Mouse (Mus musculus): ENCODE measurements around the gene Tubg2. TPM values are rescaled to one million over a fixed set of nuclear protein-coding genes. Genes with fewer than 3 reads are reported as not detected.
"Not testable (repeated sequence)": the region's sequence is repeated elsewhere in the genome, so short reads cannot be mapped to it uniquely, and the experiment has no call there.

Gene Tubg2
- polyA plus RNA-seq, 1 experiment, result not detected

DNA sequence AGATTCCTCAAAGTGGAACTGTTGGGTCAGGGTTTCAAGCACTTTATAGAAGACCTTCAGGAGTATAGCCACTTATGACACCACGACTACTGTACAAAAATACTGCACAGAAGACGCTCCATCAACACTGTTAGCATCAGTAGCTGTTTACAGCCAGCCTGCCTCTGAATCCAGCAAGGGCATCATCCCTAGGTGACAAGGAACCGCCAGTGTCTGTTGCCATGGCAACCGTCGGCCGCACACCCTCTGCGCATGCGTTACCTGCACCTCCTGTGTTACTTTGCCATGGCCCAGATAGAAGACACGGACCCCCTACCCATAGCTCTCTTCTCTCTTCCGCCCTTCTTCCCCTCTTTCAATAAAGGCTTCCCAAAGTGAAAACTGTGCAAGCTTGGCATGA lies 9.3 kb upstream of the Tubg2 start:
- no peak overlapping the region for H3K4me3 ChIP-seq (ENCODE audit: insufficient read depth, low read depth, low read length)
- H3K27ac ChIP-seq (ENCODE audit: insufficient read depth, low read depth, low read length), result no peak overlapping the region
- TF ChIP-seq POLR2A (IDR thresholded peaks at IDR 0.05; ENCODE audit: insufficient read depth, low read depth, low read length), result no peak
- H3K4me1 ChIP-seq (ENCODE audit: control insufficient read depth, insufficient read depth, low read length), result peaks cover 11% of the 10 kb centered on the region
- 23% methylated on average over 10 of the region's 10 CpGs for WGBS

DNA sequence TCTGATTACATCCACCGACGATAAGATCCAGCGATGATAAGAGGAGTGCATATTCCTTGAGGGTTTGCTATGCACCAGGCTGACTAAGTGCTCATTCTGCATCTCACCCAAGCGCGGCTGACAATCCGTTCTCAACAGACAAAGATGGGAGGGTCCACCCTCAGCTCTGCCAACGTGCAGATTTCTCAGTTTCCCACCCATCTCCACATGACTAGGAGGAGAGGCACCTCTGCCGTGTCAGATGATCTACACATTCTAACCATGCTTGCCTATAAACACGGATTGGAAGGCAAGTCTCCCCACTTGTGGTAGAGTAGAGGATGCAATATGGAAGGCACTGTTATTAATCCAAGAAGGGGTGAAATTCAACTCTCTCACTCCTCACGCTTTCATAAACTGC lies 7.0 kb upstream of the Tubg2 start:
- WGBS, result 52% methylated on average over 10 of the region's 10 CpGs
- no peak for TF ChIP-seq POLR2A (IDR thresholded peaks at IDR 0.05; ENCODE audit: insufficient read depth, low read depth, low read length)
- TF ChIP-seq CTCF (IDR thresholded peaks at IDR 0.05; ENCODE audit: insufficient read depth, low read depth, low read length), result no peak
- Histone ChIP-seq H3K4me3 (ENCODE audit: insufficient read depth, low read depth, low read length) (no peak overlapping the region), H3K4me1 (ENCODE audit: control insufficient read depth, insufficient read depth, low read length) (peaks cover 11% of the 10 kb centered on the region), H3K27ac (ENCODE audit: insufficient read depth, low read depth, low read length) (peak overlapping the region; percentile 58)

DNA sequence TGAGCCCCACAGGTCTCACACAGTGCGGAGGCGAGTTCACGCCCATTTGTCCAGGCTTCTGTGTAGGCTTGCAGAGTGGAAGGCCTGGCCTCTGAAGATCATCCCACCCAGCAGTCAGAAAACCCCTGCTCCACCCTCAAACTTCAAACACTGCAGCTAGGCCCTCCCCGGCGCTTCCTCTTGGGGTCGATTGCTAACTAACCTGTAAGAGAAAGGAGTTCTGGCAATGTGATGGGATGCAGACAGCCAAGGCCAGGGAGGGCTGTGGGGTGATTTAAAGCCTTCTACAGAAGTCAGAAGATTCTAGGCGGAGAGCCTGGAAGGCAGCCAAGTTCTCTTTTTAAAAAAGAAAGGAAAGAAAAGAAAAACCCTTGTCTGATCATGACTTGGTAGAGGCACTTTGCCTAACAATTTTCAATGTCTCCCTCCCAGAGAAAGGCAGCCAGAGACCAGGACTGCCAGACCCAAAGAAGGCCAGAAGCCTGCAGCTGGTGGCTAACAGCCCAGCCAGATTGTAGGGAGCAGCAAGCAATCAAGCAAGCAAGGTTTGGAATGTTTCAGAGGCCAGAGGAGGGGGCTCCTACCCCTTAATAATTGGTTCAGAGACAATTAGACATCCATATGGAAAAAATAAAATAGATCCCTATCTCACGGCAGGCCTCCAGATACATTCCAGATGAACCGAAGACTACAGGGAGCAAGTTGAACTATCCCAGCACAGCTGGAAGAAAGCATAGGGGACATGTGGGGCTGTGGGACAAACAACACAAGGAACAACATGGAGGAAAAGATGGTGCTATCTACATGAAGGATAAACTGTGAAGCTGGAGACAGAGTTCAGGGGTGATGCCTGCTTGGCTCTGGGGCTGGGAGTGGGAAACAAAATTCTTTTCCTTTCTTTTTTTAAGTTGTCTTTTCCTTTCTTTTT lies 6.3 kb upstream of the Tubg2 start:
- no peak for TF ChIP-seq POLR2A (IDR thresholded peaks at IDR 0.05; ENCODE audit: insufficient read depth, low read depth, low read length)
- no peak for TF ChIP-seq CTCF (IDR thresholded peaks at IDR 0.05; ENCODE audit: insufficient read depth, low read depth, low read length)
- no peak overlapping the region for H3K4me3 ChIP-seq (ENCODE audit: insufficient read depth, low read depth, low read length)
- WGBS, result 36% methylated on average over 9 of the region's 9 CpGs
- H3K4me1 ChIP-seq (ENCODE audit: control insufficient read depth, insufficient read depth, low read length), result peaks cover 11% of the 10 kb centered on the region
- H3K27ac ChIP-seq (ENCODE audit: insufficient read depth, low read depth, low read length), result peak overlapping the region; percentile 58

DNA sequence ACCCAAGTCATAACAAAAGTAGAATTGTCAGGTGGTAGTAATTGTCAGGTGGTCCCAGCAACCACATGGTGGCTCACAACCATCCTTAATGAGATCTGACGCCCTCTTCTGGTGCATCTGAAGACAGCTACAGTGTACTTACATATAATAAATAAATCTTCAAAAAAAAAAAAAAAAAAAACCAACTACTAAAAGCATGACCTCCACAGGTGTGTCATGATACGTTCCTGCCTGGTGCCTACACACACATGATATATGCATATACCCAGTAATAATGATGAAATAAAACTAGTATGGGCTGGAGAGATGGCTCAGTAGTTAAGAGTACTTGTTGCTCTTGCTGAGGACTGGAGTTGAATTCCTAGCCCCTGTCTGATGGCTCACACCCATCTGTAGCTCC lies 4.6 kb upstream of the Tubg2 start:
- 55% methylated on average over 2 of the region's 2 CpGs for WGBS

DNA sequence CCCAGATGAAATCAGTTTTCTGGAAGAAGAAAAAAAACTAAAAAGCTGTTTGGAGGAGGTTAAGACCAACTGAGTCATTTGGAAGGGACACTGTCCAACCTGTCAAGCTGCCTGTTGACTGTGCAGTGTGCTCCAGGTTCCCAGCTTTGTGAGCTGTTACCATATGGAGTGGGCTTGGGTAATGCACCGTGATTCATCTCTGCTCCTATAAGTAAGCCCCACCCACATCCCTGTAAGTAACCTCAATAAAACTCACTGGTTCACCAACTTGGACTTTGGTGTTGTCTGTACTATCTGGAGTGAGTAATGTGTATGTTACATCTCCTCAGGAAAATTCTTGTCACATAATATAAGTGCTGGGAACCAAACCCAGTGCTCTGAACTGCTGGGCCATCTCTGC lies 2.9 kb upstream of the Tubg2 start:
- 65% methylated on average over 1 of the region's 1 CpGs for WGBS
- no peak for TF ChIP-seq CTCF (IDR thresholded peaks at IDR 0.05; ENCODE audit: insufficient read depth, low read depth, low read length)
- TF ChIP-seq POLR2A (IDR thresholded peaks at IDR 0.05; ENCODE audit: insufficient read depth, low read depth, low read length), result no peak

More for the DNA sequence above, 4.6 kb upstream of the Tubg2 start:
- no peak for TF ChIP-seq POLR2A (IDR thresholded peaks at IDR 0.05; ENCODE audit: insufficient read depth, low read depth, low read length)
- TF ChIP-seq CTCF (IDR thresholded peaks at IDR 0.05; ENCODE audit: insufficient read depth, low read depth, low read length), result no peak
- Histone ChIP-seq H3K27ac (ENCODE audit: insufficient read depth, low read depth, low read length) (no peak overlapping the region), H3K4me3 (ENCODE audit: insufficient read depth, low read depth, low read length) (no peak overlapping the region), H3K4me1 (ENCODE audit: control insufficient read depth, insufficient read depth, low read length) (peaks cover 17% of the 10 kb centered on the region)

DNA sequence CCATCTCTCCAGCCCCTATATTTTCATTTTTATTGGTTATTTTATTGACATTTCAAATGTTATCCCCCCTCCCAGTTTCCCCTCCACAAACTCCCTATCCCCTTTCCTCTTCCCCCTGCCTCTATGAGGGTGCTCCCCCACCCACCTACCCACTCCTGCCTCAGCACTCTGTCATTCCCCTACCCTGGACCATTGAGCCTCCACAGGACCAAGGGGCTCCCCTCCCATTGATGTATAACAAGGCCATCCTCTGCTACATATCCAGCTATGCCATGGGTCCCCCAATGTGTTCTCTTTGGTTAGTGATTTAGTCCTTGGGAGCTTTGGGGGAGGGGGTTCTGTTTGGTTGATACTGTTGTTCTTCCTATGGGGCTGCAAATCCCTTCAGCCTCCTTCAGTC lies 1.1 kb upstream of the Tubg2 start:
- TF ChIP-seq POLR2A (IDR thresholded peaks at IDR 0.05; ENCODE audit: insufficient read depth, low read depth, low read length) (no peak), CTCF (IDR thresholded peaks at IDR 0.05; ENCODE audit: insufficient read depth, low read depth, low read length) (no peak)
- H3K27ac ChIP-seq (ENCODE audit: insufficient read depth, low read depth, low read length), result no peak overlapping the region
- no peak overlapping the region for H3K4me3 ChIP-seq (ENCODE audit: insufficient read depth, low read depth, low read length)
- peaks cover 14% of the 10 kb centered on the region for H3K4me1 ChIP-seq (ENCODE audit: control insufficient read depth, insufficient read depth, low read length)

More for the DNA sequence above, 2.9 kb upstream of the Tubg2 start:
- no peak overlapping the region for H3K27ac ChIP-seq (ENCODE audit: insufficient read depth, low read depth, low read length)
- H3K4me3 ChIP-seq (ENCODE audit: insufficient read depth, low read depth, low read length), result no peak overlapping the region
- H3K4me1 ChIP-seq (ENCODE audit: control insufficient read depth, insufficient read depth, low read length), result peaks cover 23% of the 10 kb centered on the region

DNA sequence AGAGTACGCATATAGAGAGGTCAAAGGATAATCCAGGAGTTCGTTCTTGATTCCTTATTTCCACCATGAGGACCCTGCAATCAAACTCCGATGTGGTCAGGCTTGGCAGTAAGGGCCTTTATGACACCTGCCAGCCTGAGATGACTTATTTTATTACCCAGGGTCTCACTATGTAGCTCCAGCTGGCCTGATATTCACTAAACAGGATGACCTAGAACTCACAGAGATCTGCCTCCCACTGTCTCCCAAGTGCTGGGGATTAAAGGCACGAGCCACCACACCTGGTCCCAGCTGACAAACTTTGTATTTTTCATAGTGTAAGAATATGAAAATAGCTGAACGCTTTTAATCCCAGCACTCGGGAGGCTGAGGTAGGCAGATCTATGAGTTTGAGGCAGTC lies 556 bp upstream of the Tubg2 start:
- Histone ChIP-seq H3K27ac (ENCODE audit: insufficient read depth, low read depth, low read length) (no peak overlapping the region), H3K4me1 (ENCODE audit: control insufficient read depth, insufficient read depth, low read length) (peaks cover 14% of the 10 kb centered on the region), H3K4me3 (ENCODE audit: insufficient read depth, low read depth, low read length) (no peak overlapping the region)
- WGBS, result 81% methylated on average over 6 of the region's 6 CpGs
- TF ChIP-seq POLR2A (IDR thresholded peaks at IDR 0.05; ENCODE audit: insufficient read depth, low read depth, low read length), result no peak
- no peak for TF ChIP-seq CTCF (IDR thresholded peaks at IDR 0.05; ENCODE audit: insufficient read depth, low read depth, low read length)

DNA sequence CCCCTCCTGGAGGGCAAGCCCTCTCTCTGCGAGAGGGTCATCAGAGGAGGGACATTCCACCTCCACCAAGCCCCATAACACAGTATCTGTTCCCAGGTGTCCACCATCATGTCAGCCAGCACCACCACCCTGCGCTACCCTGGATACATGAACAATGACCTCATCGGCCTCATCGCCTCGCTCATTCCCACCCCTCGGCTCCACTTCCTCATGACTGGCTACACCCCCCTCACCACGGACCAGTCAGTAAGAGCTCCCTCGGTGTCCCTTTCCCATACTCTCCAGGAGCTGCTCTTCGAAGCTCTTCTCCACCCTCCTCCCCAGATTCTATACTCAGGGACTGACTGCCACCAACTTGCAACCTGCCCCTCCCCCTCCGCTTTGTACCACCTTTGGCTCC lies 4.4 kb downstream of the Tubg2 start:
- H3K4me1 ChIP-seq (ENCODE audit: control insufficient read depth, insufficient read depth, low read length), result peaks cover 27% of the 10 kb centered on the region
- not testable (repeated sequence) for H3K27ac ChIP-seq (ENCODE audit: insufficient read depth, low read depth, low read length); H3K4me3 ChIP-seq (ENCODE audit: insufficient read depth, low read depth, low read length)
- 82% methylated on average over 9 of the region's 10 CpGs for WGBS

DNA sequence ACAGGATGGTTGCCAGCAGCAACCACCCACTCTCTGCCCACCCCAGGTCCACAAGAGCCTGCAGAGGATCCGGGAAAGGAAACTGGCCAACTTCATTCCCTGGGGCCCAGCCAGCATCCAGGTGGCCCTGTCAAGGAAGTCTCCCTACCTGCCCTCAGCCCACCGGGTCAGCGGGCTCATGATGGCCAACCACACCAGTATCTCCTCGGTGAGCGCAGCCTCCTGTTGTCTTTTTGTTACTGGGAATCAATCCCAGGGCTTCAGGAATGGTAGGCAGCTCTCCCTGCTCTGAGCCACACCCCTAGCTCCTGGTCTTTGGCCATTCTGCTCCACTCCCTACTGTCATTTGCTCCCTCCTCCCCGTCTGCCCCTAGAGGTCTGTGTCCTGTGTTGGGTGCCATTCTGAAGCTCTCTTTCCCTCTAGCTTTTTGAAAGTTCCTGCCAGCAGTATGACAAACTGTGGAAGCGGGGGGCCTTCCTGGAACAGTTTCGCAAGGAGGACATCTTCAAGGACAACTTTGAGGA lies 5.3 kb downstream of the Tubg2 start:
- H3K4me1 ChIP-seq (ENCODE audit: control insufficient read depth, insufficient read depth, low read length), result peaks cover 21% of the 10 kb centered on the region
- 83% methylated on average over 8 of the region's 8 CpGs for WGBS
- H3K4me3 ChIP-seq (ENCODE audit: insufficient read depth, low read depth, low read length); H3K27ac ChIP-seq (ENCODE audit: insufficient read depth, low read depth, low read length): not testable (repeated sequence)
